Mouse (Mus musculus) midbrain, postnatal 0 days (tissue): Measurements from ENCODE around the gene Tm6sf1. TPM values are rescaled to one million over a fixed set of nuclear protein-coding genes. Genes with fewer than 3 reads are reported as not detected.

Source experiments
- ATAC-seq: fragments of 200-750 bp; cut with Nextera tagmentation; 2 replicates; pipeline ENCODE4 v1.8.0; 2017; ENCODE audit warnings: moderate number of reproducible peaks, mild to moderate bottlenecking, moderate TSS enrichment, moderate library complexity; ENCODE audit not compliant: low FRiP score
- DNase-seq: peaks from one replicate; pipeline ENCODE4 v3.0.0-alpha.2; 2015; ENCODE audit warnings: low spot score
- H3K27ac ChIP-seq: fragments of 300-500 bp; sonication (generic); 2 replicates; pipeline ENCODE4 v1.5.1; 2014; ENCODE audit warnings: low read depth, mild to moderate bottlenecking, low read length, mixed read lengths
- H3K27me3 ChIP-seq: fragments of 300-500 bp; sonication (generic); 2 replicates; pipeline ENCODE4 v1.6.1; 2014; ENCODE audit warnings: low read length, control low read depth, mixed read lengths; ENCODE audit not compliant: insufficient read depth
- H3K36me3 ChIP-seq: fragments of 300-500 bp; sonication (generic); 2 replicates; pipeline ENCODE4 v1.6.1; 2014; ENCODE audit warnings: low read length, control low read depth, mixed read lengths; ENCODE audit not compliant: insufficient read depth
- H3K4me1 ChIP-seq: fragments of 300-500 bp; sonication (generic); 2 replicates; pipeline ENCODE4 v1.6.1; 2014; ENCODE audit warnings: mild to moderate bottlenecking, control low read depth, antibody characterized with exemption, low read length, mixed read lengths; ENCODE audit not compliant: insufficient read depth
- H3K4me2 ChIP-seq: fragments of 300-500 bp; sonication (generic); 2 replicates; pipeline ENCODE4 v1.6.1; 2014; ENCODE audit warnings: low read depth, mild to moderate bottlenecking, low read length, mixed read lengths; ENCODE audit not compliant: poor library complexity, severe bottlenecking
- H3K4me3 ChIP-seq: fragments of 300-500 bp; sonication (generic); 2 replicates; pipeline ENCODE4 v1.5.1; 2014; ENCODE audit warnings: low read depth, mild to moderate bottlenecking, low read length, moderate library complexity
- H3K9ac ChIP-seq: fragments of 300-500 bp; sonication (generic); replicated peaks from 2 replicates; pipeline ENCODE4 v1.6.1; 2014; ENCODE audit warnings: mild to moderate bottlenecking, low read length, moderate library complexity, mixed read lengths; ENCODE audit not compliant: poor library complexity, severe bottlenecking
- H3K9me3 ChIP-seq: fragments of 300-500 bp; sonication (generic); 2 replicates; pipeline ENCODE4 v1.6.1; 2016; ENCODE audit warnings: low read length, control low read depth
- CTCF ChIP-seq: IDR thresholded peaks from 2 replicates; pipeline ENCODE4 v1.5.1; 2016; ENCODE audit warnings: antibody characterized with exemption, mild to moderate bottlenecking
- WGBS: fragments of 180-500 bp; shearing (Covaris S2); extraction: QIAGEN DNeasy Blood & Tissue Kit; methylation state at CpG from one replicate; pipeline ENCODE4 v1.1.7; 2014; 5-methylcytosine and 5-hydroxymethylcytosine counted together
- polyA plus RNA-seq: library from polyadenylated mRNA; unstranded; fragments of >200 nt; fragmentation: Nextera tagmentation; extraction: Ambion mirVana; gene quantifications from 2 replicates; pipeline ENCODE4 v1.2.1, GENCODE M21; 2015
- total RNA-seq: library from RNA; depleted of rRNA; stranded (reverse); fragments of >200 nt; gene quantifications from 2 replicates; pipeline ENCODE4 v1.2.3, GENCODE M21; 2014

Gene Tm6sf1
- total and polyA plus RNA-seq, 2 experiments from 2014 or later: 9.8 to 15.2 TPM

DNA sequence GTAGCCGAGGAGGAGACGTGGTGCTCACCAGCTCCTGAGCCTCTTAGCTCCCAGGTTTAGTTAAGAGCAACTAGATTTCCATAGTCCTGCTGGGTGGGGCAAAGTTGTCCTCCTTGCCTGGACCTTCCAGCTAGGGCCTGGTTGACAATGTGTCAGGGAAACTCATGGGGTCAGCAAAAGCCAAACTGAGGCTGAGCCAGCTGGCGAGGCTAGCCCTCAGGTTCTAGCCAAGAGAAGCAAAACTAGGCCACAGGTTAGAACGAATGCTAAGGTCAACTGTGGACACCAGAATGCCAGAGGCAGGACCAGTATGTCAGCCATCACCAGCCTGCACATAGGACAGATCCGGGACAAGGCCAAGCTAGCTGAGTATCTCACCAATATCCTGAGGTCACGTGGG, 17.4 kb upstream of the Tm6sf1 start:
- ATAC-seq (no peak), DNase-seq (no peak)
- Histone ChIP-seq H3K27me3 (no peaks in the 10 kb centered on the region), H3K27ac (no peak overlapping the region), H3K4me2 (no peak overlapping the region), H3K9ac (no peak overlapping the region), H3K9me3 (no peaks in the 10 kb centered on the region), H3K36me3 (no peaks in the 10 kb centered on the region), H3K4me3 (no peak overlapping the region), H3K4me1 (no peaks in the 10 kb centered on the region; the same call in 1 of the 2 replicates)
- no peak for TF ChIP-seq CTCF
- WGBS: 87% methylated on average over 6 of the region's 6 CpGs

DNA sequence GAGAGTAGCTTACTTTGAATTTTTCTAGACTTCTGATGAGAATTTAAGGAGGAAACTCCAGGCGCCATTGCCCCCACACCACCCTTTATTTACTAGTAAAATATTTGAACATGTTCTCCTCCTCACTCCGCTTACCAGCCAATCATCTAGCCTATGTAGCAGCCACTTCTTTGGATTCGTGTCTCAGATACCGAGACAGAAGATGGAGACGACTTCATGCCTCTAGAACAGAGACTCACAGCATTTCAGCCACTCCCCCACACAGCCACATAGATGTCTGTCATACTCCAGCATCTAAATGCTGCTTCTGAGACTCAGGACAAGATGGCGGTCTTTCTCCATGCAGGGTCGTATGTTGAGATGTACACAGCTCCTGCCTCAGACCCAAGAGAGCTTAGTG, 16.7 kb upstream of the Tm6sf1 start:
- no peak overlapping the region for H3K27ac ChIP-seq
- no peak overlapping the region for H3K4me2 ChIP-seq
- 90% methylated on average over 7 of the region's 7 CpGs for WGBS
- ATAC-seq: no peak
- no peak for TF ChIP-seq CTCF
- no peak for DNase-seq
- no peaks in the 10 kb centered on the region for H3K9me3 ChIP-seq
- H3K27me3 ChIP-seq: no peaks in the 10 kb centered on the region
- H3K36me3 ChIP-seq: no peaks in the 10 kb centered on the region
- no peaks in the 10 kb centered on the region; the same call in 1 of the 2 replicates for H3K4me1 ChIP-seq
- H3K9ac ChIP-seq: no peak overlapping the region
- no peak overlapping the region for H3K4me3 ChIP-seq

DNA sequence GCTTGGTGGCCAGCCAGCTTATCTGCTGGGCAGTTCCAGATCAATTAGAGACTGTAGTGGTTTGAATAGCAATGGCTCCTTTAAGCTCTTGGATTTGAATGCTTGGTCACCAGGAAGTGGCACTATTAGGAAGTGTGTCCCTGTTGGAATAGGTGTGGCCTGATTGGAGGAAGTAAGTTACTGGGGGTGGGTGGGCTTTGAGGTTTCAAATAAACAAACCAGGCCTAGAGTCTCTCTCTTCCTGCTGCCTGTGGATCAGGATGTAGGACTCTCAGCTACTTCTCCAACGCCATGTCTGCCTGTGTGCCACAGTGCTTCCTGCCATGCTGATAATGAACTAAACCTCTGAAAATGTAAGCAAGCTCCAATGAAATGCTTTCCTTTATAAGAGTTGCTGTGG, 15.8 kb upstream of the Tm6sf1 start:
- Histone ChIP-seq H3K27ac (no peak overlapping the region), H3K4me3 (no peak overlapping the region), H3K4me2 (no peak overlapping the region), H3K36me3 (no peaks in the 10 kb centered on the region), H3K4me1 (no peaks in the 10 kb centered on the region; the same call in 1 of the 2 replicates), H3K9ac (no peak overlapping the region), H3K27me3 (no peaks in the 10 kb centered on the region), H3K9me3 (no peaks in the 10 kb centered on the region)
- TF ChIP-seq CTCF: no peak
- DNase-seq: no peak
- no peak for ATAC-seq
- WGBS: 88% methylated on average over 1 of the region's 1 CpGs

DNA sequence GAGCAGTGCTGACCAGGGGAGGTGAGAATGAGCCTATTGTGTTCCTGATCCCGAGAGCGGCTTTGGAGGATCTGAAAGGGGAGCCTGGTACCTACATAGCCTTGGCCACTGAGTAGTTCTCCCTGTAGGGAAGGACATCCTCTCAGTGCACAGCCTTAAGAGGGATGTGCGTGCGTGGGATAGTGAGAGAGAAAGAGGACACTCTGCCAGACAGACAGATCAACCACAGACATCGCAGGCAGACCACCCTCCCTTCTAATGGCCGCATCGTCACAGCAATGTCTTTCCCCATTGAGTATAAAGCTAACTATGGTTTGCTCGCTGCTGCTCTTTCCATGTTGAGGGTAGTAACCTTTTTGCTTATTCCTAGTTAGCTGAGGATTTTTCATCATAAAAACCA, 14.9 kb upstream of the Tm6sf1 start:
- no peaks in the 10 kb centered on the region for H3K27me3 ChIP-seq
- H3K27ac ChIP-seq: no peak overlapping the region
- DNase-seq: no peak
- no peak overlapping the region for H3K9ac ChIP-seq
- no peak for ATAC-seq
- no peaks in the 10 kb centered on the region for H3K9me3 ChIP-seq
- no peak overlapping the region for H3K4me3 ChIP-seq
- TF ChIP-seq CTCF: no peak
- H3K4me2 ChIP-seq: no peak overlapping the region
- H3K36me3 ChIP-seq: no peaks in the 10 kb centered on the region
- WGBS: 71% methylated on average over 8 of the region's 8 CpGs
- H3K4me1 ChIP-seq: no peaks in the 10 kb centered on the region; the same call in 1 of the 2 replicates

DNA sequence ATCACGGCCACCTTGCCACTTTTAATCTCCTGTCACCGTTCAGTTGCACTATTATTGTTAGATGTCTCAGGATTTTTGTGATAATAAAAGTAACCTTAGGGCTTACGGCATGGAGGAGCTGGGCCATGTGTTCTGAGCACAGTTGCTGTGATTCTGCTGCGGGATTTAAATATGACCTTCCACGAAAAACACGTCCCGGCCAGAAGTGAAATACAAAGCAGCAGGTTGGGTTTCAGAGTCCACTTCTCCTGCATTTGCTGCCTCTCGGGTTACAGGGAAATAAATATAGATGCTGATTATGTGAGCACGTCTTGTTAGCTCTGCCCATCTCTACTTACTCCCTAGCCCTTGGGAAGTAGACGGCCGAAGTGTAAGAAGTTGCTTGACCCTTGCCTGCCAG, 14.0 kb upstream of the Tm6sf1 start:
- no peaks in the 10 kb centered on the region; the same call in 1 of the 2 replicates for H3K4me1 ChIP-seq
- H3K27me3 ChIP-seq: no peaks in the 10 kb centered on the region
- no peak for TF ChIP-seq CTCF
- no peaks in the 10 kb centered on the region for H3K36me3 ChIP-seq
- no peak overlapping the region for H3K27ac ChIP-seq
- ATAC-seq (no peak), DNase-seq (no peak)
- 89% methylated on average over 11 of the region's 11 CpGs for WGBS
- no peak overlapping the region for H3K4me2 ChIP-seq
- H3K4me3 ChIP-seq: no peak overlapping the region
- H3K9me3 ChIP-seq: no peaks in the 10 kb centered on the region
- no peak overlapping the region for H3K9ac ChIP-seq

DNA sequence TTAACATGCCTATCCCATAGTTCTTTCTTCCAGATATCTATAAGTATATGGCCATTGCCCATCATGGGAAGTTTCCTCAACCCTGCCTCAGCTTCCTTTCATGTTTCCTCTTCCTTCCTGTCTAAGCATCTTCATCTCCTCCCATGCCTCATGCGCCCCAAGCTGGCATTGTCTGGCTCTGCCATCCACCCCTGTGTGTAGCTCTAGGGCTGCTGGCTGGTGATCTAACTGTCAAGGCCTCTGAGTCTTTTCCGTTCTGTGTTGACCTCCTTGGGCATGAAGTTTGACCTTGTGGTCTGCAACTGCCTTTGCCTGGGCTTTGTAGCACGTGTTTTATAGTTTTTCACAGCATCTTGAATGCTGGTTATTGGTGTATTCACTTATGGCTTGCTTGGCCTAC, 13.5 kb upstream of the Tm6sf1 start:
- Histone ChIP-seq H3K27ac (no peak overlapping the region), H3K27me3 (no peaks in the 10 kb centered on the region), H3K4me1 (no peaks in the 10 kb centered on the region; the same call in 1 of the 2 replicates), H3K4me2 (no peak overlapping the region), H3K4me3 (no peak overlapping the region), H3K9me3 (no peaks in the 10 kb centered on the region), H3K36me3 (no peaks in the 10 kb centered on the region), H3K9ac (no peak overlapping the region)
- DNase-seq (no peak), ATAC-seq (no peak)
- no peak for TF ChIP-seq CTCF
- WGBS: 79% methylated on average over 3 of the region's 3 CpGs
